Mouse (Mus musculus) left cerebral cortex, adult 2 months (tissue): ENCODE data around the gene Lpo. TPM values are rescaled to one million over a fixed set of nuclear protein-coding genes. Genes with fewer than 3 reads are reported as not detected.

Experiments used
- DNase-seq, 2 experiments: peaks; one replicate each; pipeline ENCODE4 v3.0.0; 2021 to 2022; ENCODE audit warnings: low spot score in 2 of 2, mixed read lengths in 1 of 2; ENCODE audit errors: extremely low spot score in 1 of 2
- H3K27ac ChIP-seq: fragments of 200-600 bp; 2 replicates; pipeline ENCODE4 v1.8.1; 2022
- H3K4me3 ChIP-seq: fragments of 200-600 bp; 2 replicates; pipeline ENCODE4 v1.8.1; 2022
- CTCF ChIP-seq: fragments of 200-600 bp; IDR thresholded peaks from 2 replicates; pipeline ENCODE4 v1.8.1; 2022; ENCODE audit warnings: antibody characterized with exemption, mild to moderate bottlenecking, moderate library complexity
- intact Hi-C: fragments of 180-260 bp; cut with DNase I; formaldehyde crosslinking; loops from one replicate; pipeline ENCODE4 v1.15.1; 2025
- total RNA-seq, 2 experiments: library from RNA; stranded (reverse); gene quantifications; 2 replicates each; pipeline ENCODE4 v1.2.3; 2021

Lpo gene
- total RNA-seq, 2 experiments from 2014 or later: 0.45 to 0.75 TPM

- no peak for TF ChIP-seq CTCF
- DNase-seq: peak; percentile 40 to 48
- intact Hi-C loops: no loop called here
Observed at GRCm38 (mm10) chr11:87801711-87802275, 26.3 kb downstream of the Lpo start.

GRCm38 (mm10) chr11:87793460-87793859, 34.6 kb downstream of the Lpo start, which contains the start of gene Mpo:
Mpo (plus strand) TSS chr11:87793581.
- Histone ChIP-seq H3K27ac (no peak within 1 kb of the TSS), H3K4me3 (no peak within 1 kb of the TSS)
- no peak for TF ChIP-seq CTCF
- intact Hi-C loops: no loop called here
- no peak for DNase-seq

More at GRCm38 (mm10) chr11:87801711-87802275, 26.3 kb downstream of the Lpo start:
- H3K4me3 ChIP-seq: no peak overlapping the region
- H3K27ac ChIP-seq: no peak overlapping the region

GRCm38 (mm10) chr11:87790088-87790487, 38.0 kb downstream of the Lpo start:
- intact Hi-C loops: no loop called here
- no peak overlapping the region for H3K27ac ChIP-seq
- no peak for TF ChIP-seq CTCF

GRCm38 (mm10) chr11:87780130-87780529, 48.0 kb downstream of the Lpo start:
- intact Hi-C loops: no loop called here
- no peak overlapping the region for H3K27ac ChIP-seq
- no peak overlapping the region for H3K4me3 ChIP-seq
- no peak for TF ChIP-seq CTCF
- no peak for DNase-seq

More at GRCm38 (mm10) chr11:87790088-87790487, 38.0 kb downstream of the Lpo start:
- H3K4me3 ChIP-seq: no peak overlapping the region
- DNase-seq: no peak

- no peak for DNase-seq
- Histone ChIP-seq H3K4me3 (no peak overlapping the region), H3K27ac (no peak overlapping the region)
- no peak for TF ChIP-seq CTCF
- intact Hi-C loops: no loop called here
Observed at GRCm38 (mm10) chr11:87779392-87779791, 48.7 kb downstream of the Lpo start.

GRCm38 (mm10) chr11:87778915-87779314, 49.2 kb downstream of the Lpo start:
- intact Hi-C loops: no loop called here
- DNase-seq: no peak
- Histone ChIP-seq H3K27ac (no peak overlapping the region), H3K4me3 (no peak overlapping the region)
- TF ChIP-seq CTCF: no peak

- no peak for TF ChIP-seq CTCF
- H3K27ac ChIP-seq: no peak overlapping the region
- intact Hi-C loops: no loop called here
- DNase-seq: peak; percentile 65 to 68
- H3K4me3 ChIP-seq: peak overlapping the region; percentile 22; the same call in 1 of the 2 replicates
Observed at GRCm38 (mm10) chr11:87778100-87778765, 49.9 kb downstream of the Lpo start.

- TF ChIP-seq CTCF: no peak
- intact Hi-C loops: no loop called here
- no peak for DNase-seq
- Histone ChIP-seq H3K27ac (no peak overlapping the region), H3K4me3 (no peak overlapping the region)
Observed at GRCm38 (mm10) chr11:87772354-87772753, 55.7 kb downstream of the Lpo start.

- intact Hi-C loops: loop anchor here (1.0 kb wide), 1 partner anchor 109 kb away; the partner anchor contains the start of gene Rnf43
- DNase-seq: peak; percentile 69 to 75
- H3K4me3 ChIP-seq: no peak overlapping the region
- TF ChIP-seq CTCF: peak; percentile 95
- H3K27ac ChIP-seq: no peak overlapping the region
Observed at GRCm38 (mm10) chr11:87770989-87771388, 57.1 kb downstream of the Lpo start.

- TF ChIP-seq CTCF: no peak
- intact Hi-C loops: no loop called here
- Histone ChIP-seq H3K27ac (no peak overlapping the region), H3K4me3 (no peak overlapping the region)
- DNase-seq: no peak
Observed at GRCm38 (mm10) chr11:87768745-87769144, 59.3 kb downstream of the Lpo start.

GRCm38 (mm10) chr11:87763988-87764876, 63.9 kb downstream of the Lpo start:
- no peak for TF ChIP-seq CTCF
- intact Hi-C loops: loop anchor here (2.0 to 5.0 kb wide), 4 partner anchors 101 to 167 kb away; partner anchors contain the start of genes Hsf5, Olfr464 and Rnf43
- peak; percentile 63 to 64 for DNase-seq
- Histone ChIP-seq H3K4me3 (peak overlapping the region; percentile 75), H3K27ac (peak overlapping the region; percentile 92)
